Mouse (Mus musculus) liver, adult (tissue): ENCODE results near the gene Car5a.
A peak's percentile ranks its signal among the peaks of the same experiment; 100 is the strongest.

Experiments used
- GATA4 ChIP-seq: IDR thresholded peaks from 2 replicates; pipeline ENCODE4 v1.6.1; 2014; ENCODE audit warnings: mild to moderate bottlenecking, low read length; ENCODE audit not compliant: insufficient replicate concordance

Gene Car5a

GRCm38 (mm10) chr8:121948321-121949145, 3.8 kb upstream of the Car5a start:
- no peak for TF ChIP-seq GATA4

- no peak for TF ChIP-seq GATA4
Measured at GRCm38 (mm10) chr8:121947753-121948141, 3.0 kb upstream of the Car5a start.

DNA sequence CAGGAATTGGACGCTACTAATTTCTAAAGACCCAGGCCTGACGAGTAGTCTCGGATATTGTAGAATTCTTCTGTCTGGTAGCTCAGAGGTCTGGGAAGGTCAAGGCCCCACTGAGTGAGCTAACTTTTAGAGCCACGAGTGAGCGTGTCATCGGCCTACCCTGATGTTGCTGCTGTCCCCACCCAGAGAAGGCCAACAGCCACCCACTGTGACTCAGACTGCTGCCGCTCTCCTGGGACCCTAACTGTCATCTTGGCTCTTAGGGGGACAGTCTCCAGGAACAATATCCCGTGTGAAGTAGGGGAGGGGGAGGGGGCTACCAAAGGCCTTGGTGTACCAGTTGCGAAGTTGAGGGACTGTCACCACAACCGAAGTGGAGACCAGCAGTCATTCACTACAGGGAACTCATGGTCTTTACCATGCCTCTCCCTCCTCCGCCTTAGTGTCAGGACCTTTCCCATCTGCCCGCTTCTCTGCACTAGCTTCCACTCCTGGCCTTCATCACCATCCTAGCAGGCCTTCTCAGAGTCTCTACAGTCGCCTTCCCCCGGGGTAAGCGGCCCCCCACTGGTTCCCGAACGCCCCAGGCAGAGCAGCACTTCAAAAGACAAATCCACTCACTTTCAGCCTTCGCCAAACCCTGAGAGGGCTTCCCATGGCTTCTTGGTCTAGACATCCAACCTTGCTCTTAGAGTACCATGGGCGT, 2.5 kb upstream of the Car5a start:
- TF ChIP-seq GATA4, result no peak

- no peak for TF ChIP-seq GATA4
Measured at GRCm38 (mm10) chr8:121946351-121946750, 1.6 kb upstream of the Car5a start.

DNA sequence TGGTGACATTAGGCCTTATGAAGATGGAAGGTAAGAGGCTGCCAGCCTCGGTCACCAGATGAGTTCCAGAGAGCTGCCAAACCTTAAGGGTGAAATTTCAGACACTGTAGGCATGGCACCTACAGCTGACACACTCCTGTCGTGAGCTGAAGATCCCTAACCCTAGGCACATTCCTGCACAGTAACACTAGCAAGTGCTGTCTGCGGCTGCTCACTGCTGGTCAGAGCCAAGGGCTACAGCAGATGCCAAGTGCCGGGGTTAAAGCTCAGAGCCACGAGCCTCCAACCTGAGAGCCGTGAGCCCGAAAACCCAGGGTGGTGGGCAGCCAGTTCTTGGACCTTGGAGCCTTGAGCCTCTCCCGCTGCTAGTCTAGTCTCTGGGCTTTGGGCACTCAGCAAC, 988 bp downstream of the Car5a start:
- no peak for TF ChIP-seq GATA4

GRCm38 (mm10) chr8:121943057-121943540, 1.6 kb downstream of the Car5a start:
- TF ChIP-seq GATA4, result peak; percentile 24; the same call in 1 of the 2 replicates

- TF ChIP-seq GATA4, result no peak
Measured at GRCm38 (mm10) chr8:121938732-121939131, 6.0 kb downstream of the Car5a start.

DNA sequence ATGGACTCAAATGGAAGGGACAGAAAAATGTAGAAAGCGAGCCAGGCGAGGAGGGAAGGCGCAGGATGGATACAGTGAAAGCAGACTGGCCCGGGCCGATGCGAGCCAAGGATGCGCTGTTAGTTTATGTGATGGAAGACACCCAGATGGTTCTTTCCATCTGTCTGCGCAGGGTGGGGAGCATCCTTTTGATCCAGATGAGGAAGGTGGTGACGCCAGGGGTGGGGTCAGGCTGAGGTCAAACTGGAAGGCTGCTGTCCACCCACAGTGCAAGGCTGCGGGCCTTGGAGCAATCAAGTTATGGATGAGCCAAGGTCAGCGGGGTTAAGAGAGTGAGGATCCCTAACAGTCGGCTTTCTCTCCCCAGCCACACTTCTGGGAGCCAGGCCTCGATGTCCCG, 8.3 kb downstream of the Car5a start:
- no peak for TF ChIP-seq GATA4

- TF ChIP-seq GATA4, result no peak
Measured at GRCm38 (mm10) chr8:121935341-121936294, 9.1 kb downstream of the Car5a start.

DNA sequence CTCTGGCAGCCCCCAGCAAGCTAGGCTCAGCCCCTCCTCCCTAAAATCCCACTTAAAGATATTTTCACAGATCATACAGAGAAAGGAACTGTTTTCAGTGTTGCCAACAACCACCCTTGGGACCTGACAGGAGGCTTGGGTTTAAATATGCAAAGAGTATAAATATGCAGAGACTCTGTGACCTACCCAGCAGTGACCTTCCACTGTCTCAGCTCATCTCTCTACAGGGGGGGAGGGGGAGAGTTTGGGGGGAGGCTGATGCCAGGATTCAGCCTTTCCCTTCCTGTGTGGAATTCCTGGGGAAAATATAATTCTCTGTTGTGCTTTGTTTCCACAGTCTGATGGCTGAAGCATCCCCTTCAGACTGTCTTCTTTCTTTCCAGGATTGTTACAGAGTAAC, 9.8 kb downstream of the Car5a start:
- TF ChIP-seq GATA4, result no peak

GRCm38 (mm10) chr8:121934506-121934905, 10.2 kb downstream of the Car5a start:
- TF ChIP-seq GATA4, result no peak

GRCm38 (mm10) chr8:121932668-121933520, 11.8 kb downstream of the Car5a start:
- TF ChIP-seq GATA4, result no peak

GRCm38 (mm10) chr8:121932026-121932667, 12.6 kb downstream of the Car5a start:
- no peak for TF ChIP-seq GATA4

DNA sequence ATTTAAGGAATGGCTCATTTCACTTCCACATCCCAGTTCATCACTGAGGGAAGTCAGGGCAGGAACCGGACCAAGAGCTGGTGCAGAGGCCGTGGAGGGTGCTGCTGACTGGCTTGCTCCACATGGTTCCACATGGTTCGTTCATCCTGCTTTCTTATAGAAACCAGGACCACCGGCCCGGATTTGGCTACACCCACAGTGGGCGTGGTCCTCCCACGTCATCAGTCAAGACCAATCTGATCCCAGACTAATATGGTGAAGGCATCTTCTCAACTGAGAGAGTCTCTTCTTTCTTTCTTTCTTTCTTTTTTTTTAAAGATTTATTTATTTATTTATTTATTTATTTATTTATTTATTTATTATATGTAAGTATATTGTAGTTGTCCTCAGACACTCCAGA, 13.1 kb downstream of the Car5a start:
- TF ChIP-seq GATA4, result no peak

- no peak for TF ChIP-seq GATA4
Measured at GRCm38 (mm10) chr8:121930047-121930446, 14.7 kb downstream of the Car5a start.
